Mouse (Mus musculus) ES-Bruce4 (cell line): ENCODE data around the gene Atp5h.

ENCODE experiments used
- CTCF ChIP-seq: IDR thresholded peaks from one replicate; pipeline ENCODE4 v1.8.1; 2011; ENCODE audit warnings: low read depth, low read length
- EP300 ChIP-seq: IDR thresholded peaks from 2 replicates; pipeline ENCODE4 v1.6.1; 2011; ENCODE audit warnings: low read depth, low read length; ENCODE audit not compliant: insufficient read depth
- POLR2A ChIP-seq: IDR thresholded peaks from one replicate; pipeline ENCODE4 v1.8.1; 2011; ENCODE audit warnings: low read length; ENCODE audit not compliant: insufficient read depth

DNA sequence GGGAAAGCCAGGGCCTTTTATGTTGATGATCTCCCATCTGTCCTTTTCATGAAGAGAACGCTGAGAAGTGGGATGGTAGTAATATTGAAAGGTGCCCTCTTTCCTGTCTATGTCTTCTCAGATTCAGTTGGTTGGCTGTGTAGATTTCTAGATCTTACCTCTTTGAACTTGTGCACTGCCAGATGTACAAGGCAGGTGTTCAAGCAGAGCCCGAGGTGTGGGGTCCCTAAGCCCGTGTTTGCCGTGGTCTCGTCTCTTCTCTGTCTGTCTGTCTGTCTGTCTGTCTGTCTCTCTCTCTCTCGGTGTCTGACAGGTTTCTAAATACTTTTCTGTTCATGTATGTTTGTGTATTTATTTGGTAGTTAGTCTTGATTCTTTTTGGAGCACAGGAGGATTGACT is 5.9 kb upstream of the Atp5h start:
- TF ChIP-seq EP300 (no peak), CTCF (no peak), POLR2A (no peak)
